Mouse (Mus musculus): ENCODE results near the gene Rnf207. TPM values are rescaled to one million over a fixed set of nuclear protein-coding genes. Genes with fewer than 3 reads are reported as not detected.
A peak's percentile ranks its signal among the peaks of the same experiment; 100 is the strongest.

The Rnf207 gene
- polyA plus RNA-seq, 1 experiment from 2014 or later: 0.36 TPM

GRCm38 (mm10) chr4:152340584-152341284 is 21.9 kb upstream of the Rnf207 start:
- Histone ChIP-seq H3K4me1 (ENCODE audit: insufficient read depth) (no peaks in the 10 kb centered on the region), H3K36me3 (ENCODE audit: insufficient read depth) (peaks cover 2% of the 10 kb centered on the region; the same call in 1 of the 2 replicates), H3K27me3 (ENCODE audit: insufficient read depth, low read length) (peaks cover 56% of the 10 kb centered on the region), H3K9ac (no peak overlapping the region), H3K9me3 (ENCODE audit: low read depth, low read length) (no peaks in the 10 kb centered on the region), H3K27ac (ENCODE audit: low read depth) (no peak overlapping the region), H3K4me3 (ENCODE audit: low read depth, low read length) (no peak overlapping the region), H3K4me2 (no peak overlapping the region)
- DNase-seq (peak; percentile 41), ATAC-seq (ENCODE audit: insufficient read depth) (no peak; the same call in 1 of the 2 replicates)
- no peak for TF ChIP-seq CTCF (IDR thresholded peaks at IDR 0.05; ENCODE audit: low read depth)
- 35% methylated on average over 15 of the region's 15 CpGs for WGBS

- no peak for DNase-seq
- Histone ChIP-seq H3K4me1 (ENCODE audit: insufficient read depth) (no peaks in the 10 kb centered on the region), H3K27ac (ENCODE audit: low read depth) (no peak overlapping the region), H3K9ac (peak overlapping the region; percentile 46; the same call in 1 of the 2 replicates), H3K4me3 (ENCODE audit: low read depth, low read length) (peak overlapping the region; percentile 55), H3K4me2 (peak overlapping the region; percentile 98), H3K27me3 (ENCODE audit: insufficient read depth, low read length) (peaks cover 56% of the 10 kb centered on the region), H3K36me3 (ENCODE audit: insufficient read depth) (peaks cover 14% of the 10 kb centered on the region), H3K9me3 (ENCODE audit: low read depth, low read length) (no peaks in the 10 kb centered on the region)
- ATAC-seq (ENCODE audit: insufficient read depth): no peak
- TF ChIP-seq CTCF (IDR thresholded peaks at IDR 0.05; ENCODE audit: low read depth): no peak
- 4% methylated on average over 15 of the region's 26 CpGs for WGBS
Measured at GRCm38 (mm10) chr4:152339293-152339790, 20.5 kb upstream of the Rnf207 start.

- no peaks in the 10 kb centered on the region for H3K9me3 ChIP-seq (ENCODE audit: low read depth, low read length)
- peak within 1 kb of the TSS; percentile 46 for H3K9ac ChIP-seq
- no peak within 1 kb of the TSS for H3K27ac ChIP-seq (ENCODE audit: low read depth)
- TF ChIP-seq CTCF (IDR thresholded peaks at IDR 0.05; ENCODE audit: low read depth): no peak
- under 1% methylated on average over 99 of the region's 120 CpGs for WGBS
- H3K4me2 ChIP-seq: peak within 1 kb of the TSS; percentile 98
- ATAC-seq (ENCODE audit: insufficient read depth) (no peak), DNase-seq (no peak)
- peak within 1 kb of the TSS; percentile 55 for H3K4me3 ChIP-seq (ENCODE audit: low read depth, low read length)
- peaks cover 21% of the 10 kb centered on the region for H3K36me3 ChIP-seq (ENCODE audit: insufficient read depth)
- H3K4me1 ChIP-seq (ENCODE audit: insufficient read depth): no peaks in the 10 kb centered on the region
- H3K27me3 ChIP-seq (ENCODE audit: insufficient read depth, low read length): peaks cover 56% of the 10 kb centered on the region
Measured at GRCm38 (mm10) chr4:152338419-152339292, 19.9 kb upstream of the Rnf207 start, which contains the start of gene Chd5. Chd5 (plus strand) TSS chr4:152338651.

GRCm38 (mm10) chr4:152337772-152338171 is 19.0 kb upstream of the Rnf207 start:
- H3K4me2 ChIP-seq: no peak overlapping the region
- peaks cover 30% of the 10 kb centered on the region for H3K36me3 ChIP-seq (ENCODE audit: insufficient read depth)
- no peaks in the 10 kb centered on the region for H3K4me1 ChIP-seq (ENCODE audit: insufficient read depth)
- H3K9ac ChIP-seq: no peak overlapping the region
- WGBS: 26% methylated on average over 6 of the region's 6 CpGs
- H3K4me3 ChIP-seq (ENCODE audit: low read depth, low read length): no peak overlapping the region
- no peak for ATAC-seq (ENCODE audit: insufficient read depth)
- TF ChIP-seq CTCF (IDR thresholded peaks at IDR 0.05; ENCODE audit: low read depth): no peak
- H3K9me3 ChIP-seq (ENCODE audit: low read depth, low read length): no peaks in the 10 kb centered on the region
- H3K27ac ChIP-seq (ENCODE audit: low read depth): no peak overlapping the region
- peaks cover 52% of the 10 kb centered on the region for H3K27me3 ChIP-seq (ENCODE audit: insufficient read depth, low read length)
- DNase-seq: no peak

- no peak overlapping the region for H3K4me3 ChIP-seq (ENCODE audit: low read depth, low read length)
- 95% methylated on average over 12 of the region's 12 CpGs for WGBS
- TF ChIP-seq CTCF (IDR thresholded peaks at IDR 0.05; ENCODE audit: low read depth): no peak
- no peak overlapping the region for H3K9ac ChIP-seq
- H3K36me3 ChIP-seq (ENCODE audit: insufficient read depth): peaks cover 72% of the 10 kb centered on the region
- H3K4me2 ChIP-seq: no peak overlapping the region
- no peaks in the 10 kb centered on the region for H3K4me1 ChIP-seq (ENCODE audit: insufficient read depth)
- no peaks in the 10 kb centered on the region for H3K9me3 ChIP-seq (ENCODE audit: low read depth, low read length)
- ATAC-seq (ENCODE audit: insufficient read depth): no peak
- H3K27ac ChIP-seq (ENCODE audit: low read depth): no peak overlapping the region
- peaks cover 20% of the 10 kb centered on the region for H3K27me3 ChIP-seq (ENCODE audit: insufficient read depth, low read length)
- DNase-seq: no peak
Measured at GRCm38 (mm10) chr4:152333587-152333986, 14.8 kb upstream of the Rnf207 start.

GRCm38 (mm10) chr4:152332952-152333351 is 14.2 kb upstream of the Rnf207 start:
- peak; percentile 98 for TF ChIP-seq CTCF (IDR thresholded peaks at IDR 0.05; ENCODE audit: low read depth)
- no peaks in the 10 kb centered on the region for H3K4me1 ChIP-seq (ENCODE audit: insufficient read depth)
- H3K4me3 ChIP-seq (ENCODE audit: low read depth, low read length): no peak overlapping the region
- peaks cover 77% of the 10 kb centered on the region for H3K36me3 ChIP-seq (ENCODE audit: insufficient read depth)
- H3K9me3 ChIP-seq (ENCODE audit: low read depth, low read length): no peaks in the 10 kb centered on the region
- H3K9ac ChIP-seq: no peak overlapping the region
- H3K4me2 ChIP-seq: no peak overlapping the region
- 32% methylated on average over 2 of the region's 2 CpGs for WGBS
- ATAC-seq (ENCODE audit: insufficient read depth) (peak; percentile 42), DNase-seq (peak; percentile 88)
- peaks cover 14% of the 10 kb centered on the region for H3K27me3 ChIP-seq (ENCODE audit: insufficient read depth, low read length)
- no peak overlapping the region for H3K27ac ChIP-seq (ENCODE audit: low read depth)

- H3K27ac ChIP-seq (ENCODE audit: low read depth): no peak overlapping the region
- peak; percentile 56 for DNase-seq
- no peak overlapping the region for H3K9ac ChIP-seq
- H3K9me3 ChIP-seq (ENCODE audit: low read depth, low read length): no peaks in the 10 kb centered on the region
- no peaks in the 10 kb centered on the region for H3K27me3 ChIP-seq (ENCODE audit: insufficient read depth, low read length)
- peaks cover 66% of the 10 kb centered on the region for H3K36me3 ChIP-seq (ENCODE audit: insufficient read depth)
- peaks cover 8% of the 10 kb centered on the region for H3K4me1 ChIP-seq (ENCODE audit: insufficient read depth)
- 72% methylated on average over 6 of the region's 6 CpGs for WGBS
- TF ChIP-seq CTCF (IDR thresholded peaks at IDR 0.05; ENCODE audit: low read depth): peak; percentile 57
- no peak for ATAC-seq (ENCODE audit: insufficient read depth)
- H3K4me2 ChIP-seq: no peak overlapping the region
- H3K4me3 ChIP-seq (ENCODE audit: low read depth, low read length): no peak overlapping the region
Measured at GRCm38 (mm10) chr4:152328691-152329090, 9.9 kb upstream of the Rnf207 start.
